Mouse (Mus musculus): ENCODE results near the gene Katna1. TPM values are rescaled to one million over a fixed set of nuclear protein-coding genes. Genes with fewer than 3 reads are reported as not detected.
A peak's percentile ranks its signal among the peaks of the same experiment; 100 is the strongest.

Gene Katna1
- polyA plus RNA-seq, 2 experiments from 2014 or later: 77.4 to 78.9 TPM

- ATAC-seq: peak; percentile 97
Measured at GRCm38 (mm10) chr10:7780238-7781176, 54.7 kb downstream of the Katna1 start.

GRCm38 (mm10) chr10:7781214-7781613 is 55.4 kb downstream of the Katna1 start:
- ATAC-seq: no peak

- no peak for ATAC-seq
Measured at GRCm38 (mm10) chr10:7787319-7787718, 61.5 kb downstream of the Katna1 start.

DNA sequence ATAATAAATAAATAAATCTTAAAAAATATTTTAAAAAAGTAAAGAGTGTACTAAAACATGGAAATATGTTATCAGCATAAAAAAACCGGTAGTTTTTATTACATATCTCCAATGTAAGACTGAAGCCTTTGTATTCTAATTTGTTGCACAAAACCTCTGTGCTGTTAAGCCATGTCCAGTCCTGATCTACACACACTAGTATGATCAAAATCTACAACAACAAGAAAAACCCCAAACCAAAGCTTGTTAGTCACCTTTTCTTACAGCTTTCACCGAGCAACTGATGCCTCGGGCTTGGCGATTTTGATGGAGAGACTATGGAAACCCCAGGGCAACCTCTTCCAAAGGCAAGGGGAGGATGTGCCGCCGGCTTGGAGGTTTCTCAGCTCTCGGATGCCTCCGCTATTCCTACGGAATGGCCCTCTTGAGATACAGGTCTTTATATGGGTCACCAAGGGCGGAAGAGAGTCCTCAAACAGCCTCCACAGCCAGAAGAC is 66.5 kb downstream of the Katna1 start:
- peak; percentile 50 for ATAC-seq

DNA sequence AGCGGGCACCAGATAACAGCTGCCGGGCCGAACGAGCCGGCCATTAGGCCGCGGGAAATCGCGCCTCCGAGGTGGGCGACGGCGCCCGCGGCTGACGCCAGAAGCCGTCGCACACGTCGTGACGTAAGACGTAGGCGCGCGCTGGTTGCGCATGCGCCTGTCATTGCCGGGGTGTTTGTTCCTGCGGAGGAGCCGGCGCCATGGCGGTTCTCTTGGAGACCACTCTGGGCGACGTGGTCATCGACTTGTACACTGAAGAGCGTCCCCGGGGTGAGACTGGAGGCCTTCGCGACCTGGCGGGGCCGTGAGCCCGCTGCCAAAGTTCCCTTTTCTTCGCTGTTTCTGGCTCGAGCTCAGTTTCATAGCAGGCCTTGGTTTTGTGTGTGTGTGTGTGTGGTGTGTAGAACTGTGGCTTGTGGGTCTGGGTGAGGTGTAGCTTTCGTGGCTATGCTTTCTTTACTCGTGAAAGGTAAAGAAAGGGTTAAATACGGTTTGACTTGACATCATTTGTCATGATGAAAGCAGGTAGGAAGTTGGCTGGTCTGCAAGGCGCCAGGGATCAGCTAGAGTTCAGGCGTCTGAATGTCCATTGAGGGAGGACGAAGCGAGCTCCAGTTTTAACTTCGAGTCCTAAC is 67.1 kb downstream of the Katna1 start, which contains the start of the genes Ginm1 and Ppil4:
Ginm1 (minus strand) TSS at position 74 of the 635 bp plus-strand sequence.
Ppil4 (plus strand) TSS at position 141 of the 635 bp plus-strand sequence.
- ATAC-seq: peak; percentile 83

GRCm38 (mm10) chr10:7801258-7801657 is 75.5 kb downstream of the Katna1 start:
- ATAC-seq: no peak

- ATAC-seq: no peak
Measured at GRCm38 (mm10) chr10:7802519-7803140, 76.8 kb downstream of the Katna1 start.

DNA sequence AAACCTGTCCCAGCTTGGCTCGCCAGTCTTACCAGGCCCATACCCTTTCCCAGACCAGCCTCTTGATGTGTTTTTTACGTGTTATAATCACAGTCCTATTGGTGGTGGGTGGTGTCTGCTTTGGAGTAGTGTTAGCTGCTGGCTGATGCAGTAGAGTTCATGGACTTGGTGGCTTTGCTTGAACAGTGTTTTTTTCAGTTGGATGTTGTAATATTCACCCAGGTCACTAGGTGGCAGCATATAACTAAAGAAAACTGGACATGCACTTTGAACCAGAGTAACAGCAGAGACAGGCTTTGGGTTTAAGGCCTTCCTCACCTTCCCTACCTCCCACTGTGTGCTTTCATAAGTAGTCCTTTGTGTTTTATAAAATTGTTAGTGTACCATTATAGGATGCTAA is 84.1 kb downstream of the Katna1 start:
- ATAC-seq: peak; percentile 80

Other genes with a start within 250 kb of the Katna1 start
- gene Lrp11, start 136.2 kb upstream of the Katna1 start, polyA plus RNA-seq (2017; shearing (Covaris generic)): under 1 TPM; 0.33 to 0.36 TPM
- 10 to 100 TPM; 29.1 to 30.2 TPM for gene Nup43, start 58.5 kb upstream of the Katna1 start, polyA plus RNA-seq (2017; shearing (Covaris generic))
- 100 to 1,000 TPM; 109 to 123 TPM for gene Pcmt1, start 44.9 kb upstream of the Katna1 start, polyA plus RNA-seq (2017; shearing (Covaris generic))
- gene Lats1, start 44.8 kb upstream of the Katna1 start, polyA plus RNA-seq (2017; shearing (Covaris generic)): 1 to 10 TPM; 6.9 to 7.0 TPM
- gene Ginm1, start 66.8 kb downstream of the Katna1 start, polyA plus RNA-seq (2017; shearing (Covaris generic)): 10 to 100 TPM; 60.7 to 68.8 TPM
- gene Ppil4, start 66.9 kb downstream of the Katna1 start, polyA plus RNA-seq (2017; shearing (Covaris generic)): 10 to 100 TPM; 63.9 to 74.0 TPM
- gene Zc3h12d, start 106.5 kb downstream of the Katna1 start, polyA plus RNA-seq (2017; shearing (Covaris generic)): 10 to 100 TPM; 30.6 to 51.3 TPM
- gene Tab2, start 230.2 kb downstream of the Katna1 start, polyA plus RNA-seq (2017; shearing (Covaris generic)): 10 to 100 TPM; 31.7 to 38.9 TPM

All from activated CD4-positive, CD25-positive, alpha-beta regulatory T cell, adult 4 months (primary cell).